Mouse (Mus musculus) lung, postnatal 0 days (tissue): ENCODE measurements at regions not wholly inside any gene's neighbourhood (a gene's known extent, or its start where the extent isn't known, plus 50 kb on each side); places are given as distances from the start of the nearest gene placed in this dataset.

Experiments
- CTCF ChIP-seq: IDR thresholded peaks from 2 replicates; pipeline ENCODE4 v1.5.1; 2016; ENCODE audit warnings: antibody characterized with exemption, mild to moderate bottlenecking
- EP300 ChIP-seq: IDR thresholded peaks from 2 replicates; pipeline ENCODE4 v1.6.1; 2016; ENCODE audit warnings: antibody characterized with exemption, mild to moderate bottlenecking, control low read depth

- TF ChIP-seq CTCF (no peak), EP300 (no peak)
These were observed 70.9 kb upstream of the Lclat1 start for GRCm38 (mm10) chr17:73036845-73037244.
